Mouse (Mus musculus): ENCODE measurements around the gene Sec16a.

The Sec16a gene

GRCm38 (mm10) chr2:26474789-26475504 lies 29.9 kb upstream of the Sec16a start:
- DNase-seq (ENCODE audit: low read depth, low spot score): no peak

- no peak for DNase-seq (ENCODE audit: low read depth, low spot score)
Measured at GRCm38 (mm10) chr2:26472312-26473090, 27.5 kb upstream of the Sec16a start.

GRCm38 (mm10) chr2:26471652-26472285 lies 26.8 kb upstream of the Sec16a start:
- DNase-seq (ENCODE audit: low read depth, low spot score): no peak

GRCm38 (mm10) chr2:26470967-26471366 lies 26.0 kb upstream of the Sec16a start:
- no peak for DNase-seq (ENCODE audit: low read depth, low spot score)

- no peak for DNase-seq (ENCODE audit: low read depth, low spot score)
Measured at GRCm38 (mm10) chr2:26468376-26468775, 23.4 kb upstream of the Sec16a start.

GRCm38 (mm10) chr2:26463412-26463811 lies 18.4 kb upstream of the Sec16a start:
- no peak for DNase-seq (ENCODE audit: low read depth, low spot score)

- DNase-seq (ENCODE audit: low read depth, low spot score): no peak
Measured at GRCm38 (mm10) chr2:26462980-26463379, 18.0 kb upstream of the Sec16a start.

- DNase-seq (ENCODE audit: low read depth, low spot score): no peak
Measured at GRCm38 (mm10) chr2:26461667-26462066, 16.7 kb upstream of the Sec16a start.

- DNase-seq (ENCODE audit: low read depth, low spot score): no peak
Measured at GRCm38 (mm10) chr2:26460837-26461236, 15.8 kb upstream of the Sec16a start.

- no peak for DNase-seq (ENCODE audit: low read depth, low spot score)
Measured at GRCm38 (mm10) chr2:26460097-26460646, 15.2 kb upstream of the Sec16a start.

- no peak for DNase-seq (ENCODE audit: low read depth, low spot score)
Measured at GRCm38 (mm10) chr2:26459478-26459877, 14.5 kb upstream of the Sec16a start.

GRCm38 (mm10) chr2:26458402-26459124 lies 13.5 kb upstream of the Sec16a start:
- no peak for DNase-seq (ENCODE audit: low read depth, low spot score)

GRCm38 (mm10) chr2:26449121-26450060 lies 4.4 kb upstream of the Sec16a start:
- peak; percentile 55 for DNase-seq (ENCODE audit: low read depth, low spot score)

GRCm38 (mm10) chr2:26447451-26447850 lies 2.4 kb upstream of the Sec16a start:
- no peak for DNase-seq (ENCODE audit: low read depth, low spot score)

- DNase-seq (ENCODE audit: low read depth, low spot score): no peak
Measured at GRCm38 (mm10) chr2:26446671-26447070, 1.7 kb upstream of the Sec16a start.

GRCm38 (mm10) chr2:26445666-26446445 lies 840 bp upstream of the Sec16a start:
- DNase-seq (ENCODE audit: low read depth, low spot score): peak; percentile 93

GRCm38 (mm10) chr2:26444368-26444767 lies 648 bp downstream of the Sec16a start:
- DNase-seq (ENCODE audit: low read depth, low spot score): no peak

- DNase-seq (ENCODE audit: low read depth, low spot score): no peak
Measured at GRCm38 (mm10) chr2:26443876-26444275, 1.1 kb downstream of the Sec16a start.

GRCm38 (mm10) chr2:26442843-26443242 lies 2.2 kb downstream of the Sec16a start:
- no peak for DNase-seq (ENCODE audit: low read depth, low spot score)

- no peak for DNase-seq (ENCODE audit: low read depth, low spot score)
Measured at GRCm38 (mm10) chr2:26441688-26442087, 3.3 kb downstream of the Sec16a start.

Measured in telencephalon, adult 2 months (tissue).